Mouse (Mus musculus): ENCODE measurements at regions not wholly inside any gene's neighbourhood (a gene's known extent, or its start where the extent isn't known, plus 50 kb on each side); places are given as distances from the start of the nearest gene placed in this dataset.
A peak's percentile ranks its signal among the peaks of the same experiment; 100 is the strongest.

- no peak for TF ChIP-seq CTCF (IDR thresholded peaks at IDR 0.05)
- Histone ChIP-seq H3K4me3 (no peak overlapping the region), H3K27ac (no peak overlapping the region)
- DNase-seq (ENCODE audit: extremely low spot score in 1 of 2, low spot score in 2 of 2) = peak in 1 of 2 experiments; percentile 9
- intact Hi-C loops (cut with DNase I) = no loop called here
Measured at GRCm38 (mm10) chr3:137728689-137729088, 57.4 kb downstream of the Gm21962 start.

GRCm38 (mm10) chr3:137729421-137729820 lies 58.1 kb downstream of the Gm21962 start:
- no peak for DNase-seq (ENCODE audit: extremely low spot score in 1 of 2, low spot score in 2 of 2)
- no peak for TF ChIP-seq CTCF (IDR thresholded peaks at IDR 0.05)
- no peak overlapping the region for H3K27ac ChIP-seq
- intact Hi-C loops (cut with DNase I) = no loop called here
- H3K4me3 ChIP-seq = no peak overlapping the region

- Histone ChIP-seq H3K27ac (no peak overlapping the region), H3K4me3 (no peak overlapping the region)
- no peak for DNase-seq (ENCODE audit: extremely low spot score in 1 of 2, low spot score in 2 of 2)
- intact Hi-C loops (cut with DNase I) = no loop called here
- no peak for TF ChIP-seq CTCF (IDR thresholded peaks at IDR 0.05)
Measured at GRCm38 (mm10) chr3:137737222-137737800, 66.0 kb downstream of the Gm21962 start.

- intact Hi-C loops (cut with DNase I) = no loop called here
- no peak for DNase-seq (ENCODE audit: extremely low spot score in 1 of 2, low spot score in 2 of 2)
- no peak for TF ChIP-seq CTCF (IDR thresholded peaks at IDR 0.05)
Measured at GRCm38 (mm10) chr3:137741528-137741927, 70.2 kb downstream of the Gm21962 start.

GRCm38 (mm10) chr3:137742119-137742518 lies 70.8 kb downstream of the Gm21962 start:
- Histone ChIP-seq H3K27ac (no peak overlapping the region), H3K4me3 (no peak overlapping the region)
- no peak for DNase-seq (ENCODE audit: extremely low spot score in 1 of 2, low spot score in 2 of 2)
- intact Hi-C loops (cut with DNase I) = no loop called here
- TF ChIP-seq CTCF (IDR thresholded peaks at IDR 0.05) = no peak

More at GRCm38 (mm10) chr3:137741528-137741927, 70.2 kb downstream of the Gm21962 start:
- no peak overlapping the region for H3K27ac ChIP-seq
- no peak overlapping the region for H3K4me3 ChIP-seq

GRCm38 (mm10) chr3:137751732-137752260 lies 80.5 kb downstream of the Gm21962 start:
- H3K4me3 ChIP-seq = no peak overlapping the region
- intact Hi-C loops (cut with DNase I) = loop anchor here (5.0 to 10.0 kb wide), 7 partner anchors 129 to 1864 kb away; partner anchors contain the start of gene Ddit4l
- no peak for DNase-seq (ENCODE audit: extremely low spot score in 1 of 2, low spot score in 2 of 2)
- H3K27ac ChIP-seq = no peak overlapping the region
- no peak for TF ChIP-seq CTCF (IDR thresholded peaks at IDR 0.05)

GRCm38 (mm10) chr3:137752447-137753256 lies 81.3 kb downstream of the Gm21962 start:
- Histone ChIP-seq H3K27ac (peak overlapping the region; percentile 96), H3K4me3 (peak overlapping the region; percentile 45)
- peak; percentile 86 to 88 for DNase-seq (ENCODE audit: extremely low spot score in 1 of 2, low spot score in 2 of 2)
- intact Hi-C loops (cut with DNase I) = loop anchor here (5.0 to 10.0 kb wide), 7 partner anchors 130 to 1865 kb away; partner anchors contain the start of gene Ddit4l
- peak; percentile 93 for TF ChIP-seq CTCF (IDR thresholded peaks at IDR 0.05)

GRCm38 (mm10) chr3:137753257-137753654 lies 81.9 kb downstream of the Gm21962 start:
- no peak for DNase-seq (ENCODE audit: extremely low spot score in 1 of 2, low spot score in 2 of 2)
- Histone ChIP-seq H3K27ac (peak overlapping the region; percentile 96), H3K4me3 (peak overlapping the region; percentile 45)
- TF ChIP-seq CTCF (IDR thresholded peaks at IDR 0.05) = no peak; the same call in 1 of the 2 replicates
- intact Hi-C loops (cut with DNase I) = loop anchor here (5.0 to 10.0 kb wide), 7 partner anchors 131 to 1866 kb away; partner anchors contain the start of gene Ddit4l

- Histone ChIP-seq H3K27ac (no peak overlapping the region), H3K4me3 (no peak overlapping the region)
- TF ChIP-seq CTCF (IDR thresholded peaks at IDR 0.05) = no peak
- no peak for DNase-seq (ENCODE audit: extremely low spot score in 1 of 2, low spot score in 2 of 2)
- intact Hi-C loops (cut with DNase I) = loop anchor here (10.0 kb wide), 2 partner anchors 831 to 1091 kb away; no protein-coding TSS in a partner anchor
Measured at GRCm38 (mm10) chr3:137755391-137755790, 84.1 kb downstream of the Gm21962 start.

GRCm38 (mm10) chr3:137762213-137762884 lies 91.0 kb downstream of the Gm21962 start:
- TF ChIP-seq CTCF (IDR thresholded peaks at IDR 0.05) = no peak
- no peak overlapping the region for H3K27ac ChIP-seq
- H3K4me3 ChIP-seq = no peak overlapping the region
- no peak for DNase-seq (ENCODE audit: extremely low spot score in 1 of 2, low spot score in 2 of 2)
- intact Hi-C loops (cut with DNase I) = no loop called here

GRCm38 (mm10) chr3:137763406-137763805 lies 92.1 kb downstream of the Gm21962 start:
- no peak overlapping the region for H3K4me3 ChIP-seq
- DNase-seq (ENCODE audit: extremely low spot score in 1 of 2, low spot score in 2 of 2) = no peak
- no peak overlapping the region for H3K27ac ChIP-seq
- TF ChIP-seq CTCF (IDR thresholded peaks at IDR 0.05) = no peak
- intact Hi-C loops (cut with DNase I) = no loop called here

All from left cerebral cortex, adult 2 months (tissue).